Mouse (Mus musculus): ENCODE measurements at regions not wholly inside any gene's neighbourhood (a gene's known extent, or its start where the extent isn't known, plus 50 kb on each side); places are given as distances from the start of the nearest gene placed in this dataset.
A peak's percentile ranks its signal among the peaks of the same experiment; 100 is the strongest.

DNA sequence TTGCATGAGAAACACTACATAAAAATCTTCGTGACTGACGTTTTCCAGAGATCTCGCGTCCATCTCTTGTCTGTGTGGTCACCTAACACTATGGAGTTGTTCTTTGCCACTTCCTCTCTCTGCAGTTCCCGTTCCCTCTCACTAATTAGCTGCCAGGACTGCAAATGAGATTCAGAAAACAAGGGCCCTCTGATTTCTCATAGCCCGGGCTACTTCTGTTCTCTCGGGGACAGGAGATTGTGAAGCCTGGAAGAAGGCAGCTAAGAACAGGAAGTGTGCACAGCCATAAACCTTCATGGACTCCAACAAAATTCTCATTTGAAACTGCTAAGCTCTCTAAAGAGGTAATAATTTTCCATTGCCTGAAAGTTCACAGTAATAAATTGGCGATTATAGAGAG, 358.9 kb upstream of the Actbl2 start:
- DNase-seq (ENCODE audit: low spot score in 2 of 2): no peak

DNA sequence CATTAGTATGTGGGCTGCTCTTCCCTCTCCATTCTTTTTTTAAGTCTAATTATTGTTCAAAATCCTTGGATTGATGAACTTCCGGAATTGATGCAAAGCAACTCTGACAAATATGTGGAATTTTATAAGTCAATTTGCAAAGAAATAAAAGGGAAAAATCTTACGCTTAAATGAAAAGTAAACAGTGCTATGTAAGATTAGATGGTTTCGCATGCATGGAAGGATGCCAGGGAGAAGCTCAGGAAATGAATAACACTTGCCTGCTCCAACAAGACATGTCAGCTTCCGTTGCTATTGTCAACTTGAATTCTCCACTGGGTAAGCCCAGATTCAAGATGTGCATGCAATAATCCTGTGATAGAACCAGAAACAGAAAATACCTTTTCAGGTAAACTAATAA, 357.2 kb upstream of the Actbl2 start:
- DNase-seq (ENCODE audit: low spot score in 2 of 2): peak; percentile 38 to 47

DNA sequence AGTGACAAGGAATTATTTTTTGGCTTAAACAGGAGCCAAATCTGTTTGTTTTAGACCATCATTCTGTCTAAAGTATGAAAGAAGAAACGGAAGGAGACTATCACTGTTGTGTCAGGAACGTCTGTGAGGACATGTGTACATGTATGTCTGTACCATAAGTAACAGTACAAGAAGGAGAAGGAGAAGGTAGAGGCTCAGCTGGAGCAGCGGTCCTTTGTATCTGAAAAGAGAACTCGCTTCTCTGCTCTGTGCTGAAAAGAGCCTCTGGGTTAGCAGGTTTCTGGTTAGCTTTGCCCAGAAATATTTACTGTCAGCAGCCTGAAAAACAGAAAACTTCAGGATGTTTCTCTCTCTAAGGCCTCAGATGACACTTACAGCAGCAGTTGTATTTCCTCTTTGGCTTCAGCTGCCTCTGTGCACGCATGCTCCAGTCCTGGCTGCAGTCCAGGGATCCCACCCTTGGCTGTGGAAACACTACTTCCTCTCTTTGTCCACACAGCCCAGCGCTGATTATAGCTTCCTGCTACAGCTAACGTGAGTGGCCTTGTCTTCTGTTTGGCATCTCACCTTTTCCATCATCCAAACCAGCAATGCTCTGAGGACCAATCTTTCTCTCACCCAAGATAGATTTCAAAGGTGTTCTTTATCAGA, 351.7 kb upstream of the Actbl2 start:
- DNase-seq (ENCODE audit: low spot score in 2 of 2): peak; percentile 84 to 87

DNA sequence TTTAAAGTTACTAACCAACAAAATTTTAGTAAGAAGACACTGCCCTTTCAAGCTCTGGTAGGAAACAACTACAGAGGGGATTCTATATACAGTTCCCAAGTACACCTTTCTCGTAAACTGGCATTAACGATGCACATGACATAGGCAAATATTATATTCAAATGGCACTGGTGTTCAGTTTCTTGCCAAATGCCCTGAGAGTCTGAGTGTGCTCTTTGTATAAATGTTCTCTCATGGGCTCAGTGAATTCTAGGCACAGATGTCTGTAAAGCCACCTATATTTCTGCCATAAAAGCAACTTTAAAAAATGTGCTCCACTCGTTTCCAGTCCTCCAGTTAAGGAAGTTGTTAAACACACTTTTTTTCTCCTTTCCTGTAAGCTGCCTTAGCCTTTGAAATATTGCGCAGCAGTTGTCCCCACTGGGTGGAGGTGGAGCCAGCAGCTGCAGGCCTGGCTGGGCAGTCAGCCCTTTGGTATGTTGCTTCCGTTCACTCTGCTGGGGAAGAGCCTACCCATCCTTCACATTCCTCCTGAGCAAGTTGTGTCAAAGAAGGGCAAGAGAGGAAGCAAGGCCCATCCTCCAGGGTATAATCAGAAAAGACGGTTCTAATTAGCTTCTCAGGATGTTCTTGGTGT, 347.4 kb upstream of the Actbl2 start:
- peak in 1 of 2 experiments; percentile 27 for DNase-seq (ENCODE audit: low spot score in 2 of 2)

DNA sequence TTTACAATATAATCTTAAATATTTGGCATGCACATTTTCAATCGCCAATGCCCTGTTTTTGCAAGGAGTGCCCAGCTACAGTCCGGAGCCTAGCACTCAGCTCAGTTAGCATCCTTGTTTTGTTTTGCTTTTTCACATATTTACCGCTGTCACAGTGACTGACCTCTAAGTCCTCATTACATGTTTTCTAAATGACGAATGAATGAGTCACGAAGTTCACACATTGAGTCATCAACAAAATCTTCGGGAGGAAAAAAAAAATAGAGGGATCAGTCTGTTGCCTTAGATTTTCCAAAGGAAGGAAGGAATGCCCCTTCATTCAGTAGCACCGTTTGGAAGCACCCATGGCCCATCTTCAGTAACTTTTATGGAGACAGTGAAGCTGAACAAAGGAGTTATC, 342.9 kb upstream of the Actbl2 start:
- no peak for DNase-seq (ENCODE audit: low spot score in 2 of 2)

DNA sequence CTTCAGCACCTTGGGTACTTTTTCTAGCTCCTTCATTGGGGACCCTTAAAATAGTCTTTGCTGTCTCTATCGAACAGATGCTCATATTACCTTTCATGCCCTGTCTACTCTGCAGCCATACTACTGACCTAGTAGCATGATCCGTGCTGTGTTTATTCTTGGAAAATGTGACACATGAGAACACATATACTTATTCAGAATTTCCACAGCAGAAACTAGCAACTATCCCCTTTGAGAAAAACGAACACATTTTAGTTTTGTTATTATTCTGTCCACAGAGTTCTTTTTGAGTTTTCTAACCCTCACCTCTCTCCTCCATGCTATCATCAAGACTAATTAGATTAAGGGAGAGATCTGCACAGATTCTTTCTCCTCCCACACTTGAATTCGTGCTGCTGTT, 341.6 kb upstream of the Actbl2 start:
- DNase-seq (ENCODE audit: low spot score in 2 of 2): no peak

DNA sequence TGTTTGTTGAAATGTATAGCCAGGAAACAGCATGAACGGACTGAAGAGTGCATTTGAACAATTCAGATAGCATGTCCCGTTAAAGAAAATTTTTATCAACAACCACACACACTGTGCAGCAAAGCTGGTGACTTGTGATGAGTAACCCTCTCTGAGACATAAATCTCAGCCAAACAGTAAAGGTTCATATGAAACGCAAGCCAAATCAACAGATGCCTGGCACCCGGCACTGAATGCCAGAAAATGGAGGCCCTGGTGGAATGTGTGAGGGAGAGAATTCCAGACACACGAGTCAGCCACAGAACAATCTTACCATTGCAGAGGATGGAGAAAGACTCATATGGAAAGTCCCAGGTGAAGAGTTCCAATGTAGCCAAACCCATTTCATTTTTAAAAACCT, 341.1 kb upstream of the Actbl2 start:
- DNase-seq (ENCODE audit: low spot score in 2 of 2): peak; percentile 33 to 37

DNA sequence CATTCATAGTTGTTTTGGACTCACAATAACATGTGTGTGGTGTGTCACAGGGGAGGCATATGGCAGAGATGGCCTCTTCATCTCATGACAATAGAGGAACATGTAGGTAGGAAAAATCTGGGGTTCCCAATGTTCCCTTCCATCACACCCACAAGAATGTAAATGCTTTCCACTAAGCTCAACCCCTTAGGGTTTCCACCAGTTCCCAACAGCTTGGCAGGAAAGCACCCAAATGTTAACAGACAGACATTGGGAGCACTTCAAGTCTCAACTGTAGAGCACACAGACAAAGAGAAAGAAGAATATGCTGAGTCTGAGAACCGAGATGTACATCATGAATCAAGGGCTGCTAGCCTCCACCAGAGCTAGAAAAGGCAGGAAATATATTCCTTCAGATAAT, 339.7 kb upstream of the Actbl2 start:
- DNase-seq (ENCODE audit: low spot score in 2 of 2): no peak

DNA sequence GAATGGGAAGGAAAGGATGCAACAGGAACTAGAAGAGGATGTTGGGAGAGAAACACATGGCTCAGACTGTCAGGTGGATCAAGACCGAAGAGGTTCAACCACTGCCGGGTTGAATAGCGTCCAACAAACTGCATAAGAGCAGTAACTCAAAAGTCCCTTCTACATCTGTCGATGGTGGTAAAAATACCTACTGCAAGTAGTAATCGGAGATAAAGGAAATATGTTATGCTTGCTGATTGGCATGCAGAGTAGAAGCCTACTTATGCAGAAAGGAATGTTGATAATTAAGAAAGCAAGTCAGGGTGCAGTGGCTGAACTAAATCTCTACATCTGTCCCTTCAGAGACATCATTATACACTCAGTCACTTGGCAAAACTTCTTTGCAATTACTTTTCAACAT, 330.9 kb upstream of the Actbl2 start:
- DNase-seq (ENCODE audit: low spot score in 2 of 2): no peak

DNA sequence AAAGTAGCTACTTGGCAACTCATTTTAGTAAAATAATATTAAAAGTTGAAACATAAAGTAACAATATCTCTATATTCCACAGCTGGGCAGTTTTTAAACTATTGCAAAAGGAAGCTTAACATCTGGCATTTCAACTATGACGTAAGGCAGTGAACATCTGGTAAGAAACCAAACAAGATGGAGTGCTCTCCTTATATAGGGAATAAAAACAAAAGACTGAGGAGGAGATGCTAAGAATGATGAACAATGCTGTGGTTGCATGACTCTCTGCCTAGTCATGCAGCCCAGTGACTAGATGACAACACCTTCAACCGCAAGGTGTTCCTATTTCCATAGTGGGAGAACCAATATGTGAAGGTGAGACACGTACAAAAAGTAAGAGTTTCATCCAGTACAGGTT, 329.9 kb upstream of the Actbl2 start:
- DNase-seq (ENCODE audit: low spot score in 2 of 2): no peak

DNA sequence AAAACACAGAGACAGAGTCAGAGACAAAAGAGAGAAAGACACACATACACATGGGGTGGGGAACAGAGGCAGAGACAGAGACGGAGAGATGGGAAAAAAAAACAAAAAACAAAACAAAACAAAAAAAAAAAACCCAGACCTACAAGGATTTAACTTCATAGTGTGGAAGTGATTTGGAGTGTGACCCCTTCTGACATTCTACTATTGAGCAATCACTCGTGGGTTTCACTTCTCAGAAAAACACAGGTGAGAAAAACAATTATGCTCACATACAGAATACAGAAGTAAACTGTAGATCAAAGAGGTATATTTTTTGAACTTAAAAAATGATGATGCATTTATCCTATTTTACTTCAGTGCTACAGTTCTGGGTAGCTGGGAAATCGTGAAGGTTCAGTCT, 326.7 kb upstream of the Actbl2 start:
- DNase-seq (ENCODE audit: low spot score in 2 of 2): no peak

DNA sequence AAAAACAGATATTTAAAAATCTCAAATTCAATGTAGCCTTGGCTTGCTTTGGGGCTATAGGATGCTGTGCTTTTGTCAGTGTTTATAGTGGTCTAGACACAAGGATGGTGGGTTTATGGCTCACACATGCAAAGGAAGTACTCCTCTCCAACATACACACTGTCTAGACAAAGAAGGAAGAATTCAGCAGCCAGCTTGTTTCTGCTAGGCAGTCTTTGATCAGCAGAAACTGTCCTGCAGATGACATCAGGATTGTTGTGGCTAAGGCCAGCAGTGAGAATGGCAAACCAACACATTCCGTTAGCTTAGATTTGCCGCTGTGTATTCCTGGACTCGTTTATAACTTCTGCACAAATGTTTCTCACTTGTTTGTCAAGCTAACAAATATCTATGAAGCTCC, 325.9 kb upstream of the Actbl2 start:
- no peak for DNase-seq (ENCODE audit: low spot score in 2 of 2)

DNA sequence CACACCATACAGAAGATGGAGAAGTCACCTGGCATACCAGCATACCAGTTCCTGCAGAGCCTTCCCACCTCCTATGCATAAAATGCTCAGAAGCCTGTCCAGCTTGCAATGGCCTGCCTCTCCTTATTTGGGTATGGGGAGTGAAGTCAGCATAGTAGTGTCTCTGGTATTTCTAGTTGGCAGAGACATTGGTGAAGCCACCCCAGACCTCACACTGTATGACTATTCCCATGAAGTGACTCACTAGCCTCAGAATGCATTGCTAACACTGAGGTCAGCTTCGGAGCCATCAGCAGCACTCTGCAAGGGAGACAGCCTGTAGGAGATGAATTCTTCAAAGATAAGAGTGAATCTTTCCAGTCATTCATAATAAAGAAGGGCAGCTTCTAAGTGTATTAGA, 325.2 kb upstream of the Actbl2 start:
- no peak for DNase-seq (ENCODE audit: low spot score in 2 of 2)

DNA sequence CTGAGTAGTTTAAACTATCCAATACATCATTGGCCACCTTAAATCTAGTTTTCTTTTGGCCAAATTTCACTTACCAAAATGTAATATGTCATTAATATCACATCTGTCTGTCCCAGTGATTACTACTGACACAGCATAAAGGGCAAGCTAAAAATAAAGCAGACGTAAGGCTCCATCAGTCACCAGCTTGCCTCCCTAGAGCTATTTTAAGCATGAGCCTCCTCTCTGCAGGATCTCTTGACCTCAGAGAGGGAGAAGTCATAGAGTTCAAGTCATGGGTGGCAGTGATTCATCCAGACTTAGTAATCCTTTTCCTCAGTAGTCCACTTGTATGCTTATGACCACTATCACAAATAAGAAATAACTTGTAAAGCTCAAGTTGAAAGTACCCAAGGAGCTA, 313.2 kb upstream of the Actbl2 start:
- no peak for DNase-seq (ENCODE audit: low spot score in 2 of 2)

DNA sequence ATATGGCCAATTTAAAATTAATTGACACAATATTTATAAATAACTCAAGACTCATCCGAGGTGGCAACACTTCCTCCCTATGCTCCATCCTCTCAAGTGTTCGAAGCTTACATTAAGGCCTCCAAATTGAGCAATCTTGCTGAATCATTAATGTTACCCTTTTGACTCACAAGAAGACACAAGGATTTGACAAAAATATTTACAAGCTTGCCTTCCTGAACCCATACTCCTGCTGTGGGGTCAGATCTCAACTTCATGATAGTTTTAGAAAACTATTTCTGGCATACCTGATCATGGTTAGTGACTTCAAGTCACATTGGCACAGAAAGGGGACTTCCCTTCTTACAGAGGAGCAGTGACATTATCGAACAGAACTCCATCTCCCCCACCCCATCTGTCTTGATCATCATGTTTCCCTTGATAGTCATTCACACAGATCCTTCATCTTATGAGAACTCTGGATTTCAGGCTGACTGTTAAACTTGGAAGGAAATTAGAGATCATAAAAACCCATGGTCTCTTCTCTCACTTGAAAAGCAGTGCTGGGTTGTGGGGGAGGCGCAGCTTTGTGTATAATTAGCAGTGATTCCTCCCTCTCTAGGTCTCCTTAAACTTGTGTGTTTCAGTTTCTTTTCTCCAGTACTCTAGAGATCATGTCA, 311.7 kb upstream of the Actbl2 start:
- DNase-seq (ENCODE audit: low spot score in 2 of 2): no peak

DNA sequence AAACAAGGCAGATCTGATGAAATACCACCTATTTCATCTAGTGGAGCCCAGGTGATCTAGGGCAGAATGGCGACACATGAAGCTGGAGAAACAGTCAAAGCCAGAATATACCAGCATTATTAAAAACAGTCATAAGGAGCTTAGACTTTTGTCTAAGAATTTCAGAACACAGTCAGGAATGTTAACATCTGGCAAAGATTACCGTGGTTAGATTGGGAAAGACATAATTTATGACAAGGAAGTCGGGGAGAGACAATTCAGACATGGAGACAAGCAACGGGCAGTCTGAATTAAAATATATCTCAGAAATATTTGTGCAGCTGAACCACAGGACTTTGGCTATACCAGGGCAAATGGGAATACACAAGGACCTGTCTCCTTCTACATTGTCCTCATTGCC, 310.8 kb upstream of the Actbl2 start:
- DNase-seq (ENCODE audit: low spot score in 2 of 2): no peak

DNA sequence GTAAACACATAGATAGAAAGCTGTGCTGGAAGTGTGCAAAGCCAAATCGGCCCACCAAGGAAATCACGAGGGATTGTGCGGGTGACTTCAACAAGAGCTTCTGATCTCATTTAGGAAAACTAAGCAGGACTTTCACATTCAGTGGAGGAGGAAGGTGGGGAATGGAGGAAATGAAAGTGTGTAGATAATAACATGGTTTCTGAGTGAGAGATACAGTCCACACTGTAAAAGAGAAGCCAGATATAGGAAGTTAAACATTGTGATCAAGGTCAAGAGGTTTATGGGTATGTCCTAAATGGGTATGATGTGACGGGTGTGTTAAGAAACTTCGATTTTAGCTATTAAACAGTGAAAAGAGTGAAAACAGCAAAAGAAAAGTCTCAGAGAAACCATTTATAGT, 310.1 kb upstream of the Actbl2 start:
- DNase-seq (ENCODE audit: low spot score in 2 of 2): no peak

DNA sequence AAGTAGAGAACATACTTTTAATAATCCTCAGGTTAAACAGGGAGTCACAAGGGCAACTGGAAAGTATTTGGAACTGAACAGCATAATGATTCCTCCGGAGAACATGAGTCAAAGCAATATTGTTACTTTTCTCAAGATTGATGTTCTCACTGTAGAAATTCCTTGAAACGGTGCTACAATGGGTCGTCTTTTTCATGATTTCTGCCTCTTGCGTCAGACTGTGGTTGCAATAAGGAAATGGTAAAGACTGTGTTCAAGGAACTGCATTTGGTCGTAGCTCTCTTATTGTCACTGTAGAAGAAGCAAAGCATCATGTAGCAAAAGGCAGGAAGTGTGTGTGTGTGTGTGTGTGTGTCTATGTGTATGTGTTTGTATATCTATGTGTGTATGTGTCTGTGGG, 294.6 kb upstream of the Actbl2 start:
- DNase-seq (ENCODE audit: low spot score in 2 of 2): no peak

DNA sequence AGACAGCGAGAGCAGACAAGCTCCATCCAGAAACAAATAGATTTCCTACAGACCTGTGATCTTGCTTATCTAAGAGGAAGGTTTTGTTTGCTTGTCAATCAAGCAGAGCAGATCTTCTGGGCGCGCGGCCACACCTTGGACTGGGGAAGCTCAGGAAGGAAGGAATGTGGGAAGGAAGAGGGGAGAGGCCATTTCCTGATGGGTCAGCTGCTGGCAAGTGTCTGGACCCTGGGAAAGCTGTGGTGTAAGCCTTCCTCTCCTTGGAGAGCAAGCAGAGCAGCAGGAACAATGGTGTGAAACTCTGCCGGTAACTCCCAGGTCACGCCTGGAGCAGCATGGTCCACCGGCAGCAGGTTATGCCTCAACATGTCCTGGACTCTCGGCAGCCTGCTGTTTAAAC, 287.7 kb upstream of the Actbl2 start:
- DNase-seq (ENCODE audit: low spot score in 2 of 2): no peak

DNA sequence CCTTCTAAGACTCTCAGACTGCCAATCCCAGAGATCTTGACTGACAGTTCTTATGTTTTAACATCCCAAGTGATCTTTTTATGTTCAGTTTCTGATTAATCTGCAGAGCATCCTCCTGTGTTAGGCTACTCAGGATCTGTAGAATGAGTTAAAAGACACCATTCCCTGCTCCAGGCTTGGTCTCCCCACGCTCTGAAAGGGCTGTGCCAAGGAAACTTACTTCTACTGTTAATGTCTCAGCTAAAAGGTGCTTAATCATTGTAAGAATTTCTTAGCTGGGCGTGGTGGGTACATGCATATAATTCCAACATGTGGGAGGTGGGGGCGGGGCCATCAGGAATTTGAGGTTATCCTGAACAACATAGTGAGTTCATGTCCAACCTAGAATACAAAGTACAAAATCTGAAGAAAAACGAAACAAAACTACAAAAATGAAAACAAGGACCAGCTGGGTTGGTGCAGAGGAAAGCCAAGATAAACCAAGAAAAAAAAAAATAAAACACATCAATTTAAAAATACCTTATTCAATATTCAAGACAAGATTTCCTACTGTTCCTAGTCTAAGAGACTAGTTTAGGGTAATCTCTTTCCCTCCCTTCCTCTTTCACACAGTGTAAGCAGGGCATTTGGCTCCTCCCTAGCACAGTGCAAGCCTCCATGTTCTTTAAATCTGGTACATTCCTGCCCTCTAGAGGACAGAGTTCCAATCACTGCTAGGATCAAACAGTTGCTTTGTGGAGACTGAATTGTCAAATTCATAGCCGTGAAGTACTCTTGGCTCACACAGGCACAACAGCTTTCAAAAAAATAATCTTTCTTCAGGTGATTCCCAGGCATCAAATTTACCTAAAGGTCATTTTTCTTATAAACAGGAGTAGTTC, 286.9 kb upstream of the Actbl2 start:
- DNase-seq (ENCODE audit: low spot score in 2 of 2): peak; percentile 84 to 87

DNA sequence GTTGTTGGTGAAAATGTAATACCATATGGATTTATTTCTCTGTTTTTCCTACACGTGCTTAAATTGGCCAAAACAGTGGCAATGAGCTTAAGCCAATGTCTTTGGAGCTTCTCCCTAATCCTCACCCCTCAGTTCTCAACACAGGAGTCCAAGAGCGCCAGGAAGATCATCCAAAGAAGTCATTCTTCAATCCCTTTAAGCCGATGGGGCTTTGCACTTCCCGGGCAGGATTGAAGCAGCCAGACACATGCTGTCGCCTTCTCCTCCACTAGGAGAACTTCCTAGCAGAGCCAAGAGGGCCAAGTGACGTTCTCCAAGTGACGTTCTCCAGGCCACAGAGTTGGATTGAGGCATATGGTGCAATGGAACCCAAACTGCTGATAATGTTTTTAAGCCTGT, 286.3 kb upstream of the Actbl2 start:
- peak; percentile 37 for DNase-seq (ENCODE audit: low spot score in 2 of 2)

DNA sequence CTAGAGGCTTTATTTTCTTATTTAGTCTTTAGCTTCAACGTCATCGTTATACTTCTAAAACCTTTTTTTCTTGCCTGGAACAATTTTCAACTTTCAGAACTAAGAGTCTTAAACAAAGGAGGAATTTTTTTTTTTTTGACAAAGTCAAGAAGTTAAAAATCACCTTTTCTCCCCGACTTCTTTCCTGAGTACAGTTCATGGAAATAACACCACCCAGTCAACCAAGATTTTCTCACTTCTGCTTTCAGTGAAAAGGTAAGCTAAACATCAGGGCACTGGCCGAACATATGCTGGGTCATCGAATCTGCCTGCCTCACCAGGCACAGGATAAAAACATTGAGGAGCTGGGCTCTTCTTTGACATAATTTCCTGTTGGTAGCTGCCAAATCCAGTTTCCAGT, 277.4 kb upstream of the Actbl2 start:
- DNase-seq (ENCODE audit: low spot score in 2 of 2): no peak

DNA sequence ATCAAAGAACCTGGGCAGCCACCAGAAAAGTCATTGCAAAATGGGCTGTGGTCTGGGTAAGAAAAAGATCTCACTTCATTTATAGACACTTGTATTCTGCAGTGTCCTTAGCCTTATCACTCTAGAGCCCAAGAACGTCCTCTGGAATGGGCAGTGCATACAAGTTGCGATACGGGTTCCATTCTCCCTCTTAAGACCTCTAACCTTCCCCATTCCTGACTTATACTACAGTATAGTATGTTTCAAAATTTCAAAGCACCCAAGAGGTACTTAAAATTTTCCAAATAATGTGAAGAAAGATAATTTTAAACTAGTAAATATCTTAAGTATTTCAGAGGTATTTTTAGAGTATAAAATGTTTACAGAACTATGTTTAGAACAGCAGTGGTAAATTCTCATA, 276.8 kb upstream of the Actbl2 start:
- DNase-seq (ENCODE audit: low spot score in 2 of 2): no peak

Data from right cerebral cortex, postnatal 10 days (tissue).